Mouse (Mus musculus) liver, embryonic 13.5 days (tissue): ENCODE measurements at regions not wholly inside any gene's neighbourhood (a gene's known extent, or its start where the extent isn't known, plus 50 kb on each side); places are given as distances from the start of the nearest gene placed in this dataset.

Experiments used
- ATAC-seq: fragments of 200-750 bp; cut with Nextera tagmentation; 2 replicates; pipeline ENCODE4 v1.8.0; 2017; ENCODE audit warnings: low read depth, mild to moderate bottlenecking, moderate number of reproducible peaks, moderate library complexity
- DNase-seq: peaks from one replicate; pipeline ENCODE4 v3.0.0; 2022
- H3K27ac ChIP-seq: fragments of 300-500 bp; sonication (generic); 2 replicates; pipeline ENCODE4 v1.5.1; 2015; ENCODE audit warnings: moderate library complexity, mild to moderate bottlenecking, inconsistent platforms
- H3K27me3 ChIP-seq: fragments of 300-500 bp; sonication (generic); 2 replicates; pipeline ENCODE4 v1.6.1; 2015; ENCODE audit warnings: mild to moderate bottlenecking, inconsistent platforms
- H3K36me3 ChIP-seq: fragments of 300-500 bp; sonication (generic); 2 replicates; pipeline ENCODE4 v1.6.1; 2015; ENCODE audit warnings: mild to moderate bottlenecking, inconsistent platforms
- H3K4me1 ChIP-seq: fragments of 300-500 bp; sonication (generic); replicated peaks from 2 replicates; pipeline ENCODE4 v1.6.1; 2015; ENCODE audit warnings: inconsistent platforms
- H3K4me2 ChIP-seq: fragments of 300-500 bp; sonication (generic); 2 replicates; pipeline ENCODE4 v1.6.1; 2015; ENCODE audit warnings: inconsistent platforms, mild to moderate bottlenecking, moderate library complexity
- H3K4me3 ChIP-seq: fragments of 300-500 bp; sonication (generic); replicated peaks from 2 replicates; pipeline ENCODE4 v1.5.1; 2015; ENCODE audit warnings: mild to moderate bottlenecking, inconsistent platforms
- H3K9ac ChIP-seq: fragments of 300-500 bp; sonication (generic); 2 replicates; pipeline ENCODE4 v1.6.1; 2015; ENCODE audit warnings: mild to moderate bottlenecking, inconsistent platforms
- H3K9me3 ChIP-seq: fragments of 300-500 bp; sonication (generic); replicated peaks from 2 replicates; pipeline ENCODE4 v1.6.1; 2016; ENCODE audit warnings: inconsistent platforms
- WGBS: fragments of 180-500 bp; shearing (Covaris S2); methylation state at CpG from one replicate; pipeline ENCODE4 v1.1.7; 2015; ENCODE audit not compliant: insufficient replicate concordance; 5-methylcytosine and 5-hydroxymethylcytosine counted together

GRCm38 (mm10) chr8:80318231-80318870 lies 175.2 kb upstream of the Gypa start:
- Histone ChIP-seq H3K4me3 (no peak overlapping the region), H3K36me3 (no peaks in the 10 kb centered on the region), H3K9me3 (no peaks in the 10 kb centered on the region), H3K4me1 (peaks cover 29% of the 10 kb centered on the region), H3K27ac (no peak overlapping the region; the same call in 1 of the 2 replicates), H3K4me2 (no peak overlapping the region), H3K9ac (no peak overlapping the region), H3K27me3 (no peaks in the 10 kb centered on the region)
- 53% methylated on average over 6 of the region's 6 CpGs for WGBS
- no peak for ATAC-seq
- DNase-seq, result no peak

- Histone ChIP-seq H3K27ac (no peak overlapping the region), H3K9me3 (no peaks in the 10 kb centered on the region), H3K4me1 (peaks cover 46% of the 10 kb centered on the region), H3K36me3 (no peaks in the 10 kb centered on the region), H3K4me2 (peak overlapping the region; percentile 41), H3K9ac (peak overlapping the region; percentile 23; the same call in 1 of the 2 replicates), H3K4me3 (no peak overlapping the region), H3K27me3 (no peaks in the 10 kb centered on the region)
- ATAC-seq (no peak), DNase-seq (no peak)
- 25% methylated on average over 13 of the region's 13 CpGs for WGBS
Measured at GRCm38 (mm10) chr8:80315371-80315770, 178.2 kb upstream of the Gypa start.

- Histone ChIP-seq H3K9ac (no peak overlapping the region), H3K27ac (0 out of 2 replicates have a peak overlapping the region, but pooled peaks have one; percentile 29), H3K27me3 (no peaks in the 10 kb centered on the region), H3K9me3 (no peaks in the 10 kb centered on the region), H3K4me1 (peaks cover 46% of the 10 kb centered on the region), H3K4me2 (peak overlapping the region; percentile 41), H3K4me3 (no peak overlapping the region), H3K36me3 (no peaks in the 10 kb centered on the region)
- DNase-seq, result no peak
- WGBS, result 14% methylated on average over 7 of the region's 7 CpGs
- ATAC-seq, result peak; percentile 38; the same call in 1 of the 2 replicates
Measured at GRCm38 (mm10) chr8:80314826-80315225, 178.8 kb upstream of the Gypa start.

GRCm38 (mm10) chr8:80313883-80314635 lies 179.5 kb upstream of the Gypa start:
- ATAC-seq (peak; percentile 80), DNase-seq (peak; percentile 14)
- H3K4me3 ChIP-seq, result no peak overlapping the region
- H3K27ac ChIP-seq, result peak overlapping the region; percentile 19; the same call in 1 of the 2 replicates
- H3K36me3 ChIP-seq, result no peaks in the 10 kb centered on the region
- H3K9ac ChIP-seq, result no peak overlapping the region
- peak overlapping the region; percentile 35 for H3K4me2 ChIP-seq
- no peaks in the 10 kb centered on the region for H3K9me3 ChIP-seq
- 3% methylated on average over 12 of the region's 12 CpGs for WGBS
- peaks cover 46% of the 10 kb centered on the region for H3K4me1 ChIP-seq
- no peaks in the 10 kb centered on the region for H3K27me3 ChIP-seq

- Histone ChIP-seq H3K27me3 (no peaks in the 10 kb centered on the region), H3K9ac (no peak overlapping the region), H3K4me3 (no peak overlapping the region), H3K4me1 (peaks cover 12% of the 10 kb centered on the region), H3K36me3 (no peaks in the 10 kb centered on the region), H3K4me2 (no peak overlapping the region), H3K27ac (no peak overlapping the region), H3K9me3 (no peaks in the 10 kb centered on the region)
- DNase-seq, result no peak
- ATAC-seq, result no peak
- 66% methylated on average over 4 of the region's 4 CpGs for WGBS
Measured at GRCm38 (mm10) chr8:80307761-80308160, 185.8 kb upstream of the Gypa start.

GRCm38 (mm10) chr8:80298596-80298995 lies 195.0 kb upstream of the Gypa start:
- no peaks in the 10 kb centered on the region for H3K27me3 ChIP-seq
- H3K27ac ChIP-seq, result no peak overlapping the region
- ATAC-seq, result no peak
- no peaks in the 10 kb centered on the region for H3K36me3 ChIP-seq
- H3K9me3 ChIP-seq, result no peaks in the 10 kb centered on the region
- no peak overlapping the region for H3K4me3 ChIP-seq
- no peak overlapping the region for H3K4me2 ChIP-seq
- H3K4me1 ChIP-seq, result no peaks in the 10 kb centered on the region
- H3K9ac ChIP-seq, result no peak overlapping the region
- no peak for DNase-seq
- whole genome bisulfite sequencing, result 61% methylated on average over 5 of the region's 5 CpGs

GRCm38 (mm10) chr8:80290311-80290710 lies 203.3 kb upstream of the Gypa start:
- H3K36me3 ChIP-seq, result no peaks in the 10 kb centered on the region
- no peaks in the 10 kb centered on the region for H3K4me1 ChIP-seq
- ATAC-seq, result no peak
- no peaks in the 10 kb centered on the region for H3K27me3 ChIP-seq
- H3K9ac ChIP-seq, result no peak overlapping the region
- no peak overlapping the region for H3K4me2 ChIP-seq
- no peaks in the 10 kb centered on the region for H3K9me3 ChIP-seq
- H3K4me3 ChIP-seq, result no peak overlapping the region
- H3K27ac ChIP-seq, result no peak overlapping the region
- WGBS, result 44% methylated on average over 1 of the region's 1 CpGs
- no peak for DNase-seq

GRCm38 (mm10) chr8:80289282-80289681 lies 204.3 kb upstream of the Gypa start:
- H3K36me3 ChIP-seq, result no peaks in the 10 kb centered on the region
- H3K4me2 ChIP-seq, result no peak overlapping the region
- no peaks in the 10 kb centered on the region for H3K4me1 ChIP-seq
- H3K27ac ChIP-seq, result no peak overlapping the region
- ATAC-seq, result no peak
- no peaks in the 10 kb centered on the region for H3K27me3 ChIP-seq
- no peak for DNase-seq
- H3K4me3 ChIP-seq, result no peak overlapping the region
- no peak overlapping the region for H3K9ac ChIP-seq
- no peaks in the 10 kb centered on the region for H3K9me3 ChIP-seq
- 57% methylated on average over 6 of the region's 6 CpGs for WGBS

GRCm38 (mm10) chr8:80268910-80269460 lies 211.2 kb upstream of the Hhip start:
- Histone ChIP-seq H3K27ac (no peak overlapping the region), H3K4me3 (no peak overlapping the region), H3K9ac (no peak overlapping the region), H3K4me2 (no peak overlapping the region), H3K27me3 (no peaks in the 10 kb centered on the region), H3K9me3 (no peaks in the 10 kb centered on the region), H3K36me3 (no peaks in the 10 kb centered on the region), H3K4me1 (no peaks in the 10 kb centered on the region)
- 75% methylated on average over 7 of the region's 7 CpGs for WGBS
- no peak for DNase-seq
- no peak for ATAC-seq

GRCm38 (mm10) chr8:80264915-80265314 lies 207.1 kb upstream of the Hhip start:
- DNase-seq, result no peak
- no peaks in the 10 kb centered on the region for H3K27me3 ChIP-seq
- H3K27ac ChIP-seq, result no peak overlapping the region
- no peak overlapping the region for H3K4me2 ChIP-seq
- H3K4me3 ChIP-seq, result no peak overlapping the region
- H3K9me3 ChIP-seq, result no peaks in the 10 kb centered on the region
- no peak for ATAC-seq
- no peaks in the 10 kb centered on the region for H3K36me3 ChIP-seq
- 55% methylated on average over 2 of the region's 2 CpGs for WGBS
- H3K4me1 ChIP-seq, result no peaks in the 10 kb centered on the region
- H3K9ac ChIP-seq, result no peak overlapping the region

- no peak overlapping the region for H3K9ac ChIP-seq
- no peak for ATAC-seq
- no peaks in the 10 kb centered on the region for H3K4me1 ChIP-seq
- no peak overlapping the region for H3K4me3 ChIP-seq
- no peak for DNase-seq
- no peaks in the 10 kb centered on the region for H3K27me3 ChIP-seq
- 64% methylated on average over 11 of the region's 11 CpGs for WGBS
- H3K36me3 ChIP-seq, result no peaks in the 10 kb centered on the region
- H3K9me3 ChIP-seq, result no peaks in the 10 kb centered on the region
- H3K27ac ChIP-seq, result no peak overlapping the region
- H3K4me2 ChIP-seq, result no peak overlapping the region
Measured at GRCm38 (mm10) chr8:80263468-80263945, 205.7 kb upstream of the Hhip start.
